Mouse (Mus musculus): ENCODE measurements around the gene Rhox3a2. TPM values are rescaled to one million over a fixed set of nuclear protein-coding genes. Genes with fewer than 3 reads are reported as not detected.
"Not testable (repeated sequence)": the region's sequence is repeated elsewhere in the genome, so short reads cannot be mapped to it uniquely, and the experiment has no call there.

The Rhox3a2 gene
- polyA plus RNA-seq (2014; fragmentation: Nextera tagmentation; extraction: Ambion mirVana), result not detected in 2 replicates

DNA sequence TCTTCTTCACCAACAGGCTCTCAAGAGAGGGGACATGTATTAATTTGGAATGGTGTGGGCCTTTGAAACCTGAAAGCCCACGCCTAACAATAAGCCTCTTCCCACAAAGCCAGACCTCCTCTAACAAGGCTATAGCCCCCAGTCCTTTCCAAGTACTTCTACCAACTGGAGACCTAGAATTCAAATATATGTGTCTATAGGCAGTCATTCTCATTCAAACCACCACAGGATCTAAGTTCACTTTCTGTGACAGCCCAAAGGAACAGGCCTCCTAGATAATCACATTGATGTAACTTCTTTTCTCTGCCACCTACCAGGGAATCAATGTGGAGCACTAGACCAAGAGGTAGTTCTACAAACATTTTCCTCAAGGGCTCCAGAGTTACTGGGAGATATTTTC, at the start of gene Rhox3a2:
TSS of gene Rhox3a2 (plus strand) at position 301 of the 400 bp plus-strand sequence.
- H3K36me3 ChIP-seq (ENCODE audit: control insufficient read depth, insufficient read depth, low read length); H3K9ac ChIP-seq (ENCODE audit: low read depth, low read length); DNase-seq (ENCODE audit: low spot score); H3K9me3 ChIP-seq (ENCODE audit: control insufficient read depth, low read length); H3K4me3 ChIP-seq (ENCODE audit: low read depth, low read length); H3K4me1 ChIP-seq (replicated peaks; ENCODE audit: control insufficient read depth, insufficient read depth, low read length); H3K4me2 ChIP-seq (replicated peaks; ENCODE audit: low read depth, low read length); H3K27ac ChIP-seq (ENCODE audit: low read depth, low read length); H3K27me3 ChIP-seq (ENCODE audit: control insufficient read depth, insufficient read depth, low read length); ATAC-seq (ENCODE audit: low FRiP score): not testable (repeated sequence)
- WGBS, result no CpG with 5 or more reads among the region's 1 CpGs

DNA sequence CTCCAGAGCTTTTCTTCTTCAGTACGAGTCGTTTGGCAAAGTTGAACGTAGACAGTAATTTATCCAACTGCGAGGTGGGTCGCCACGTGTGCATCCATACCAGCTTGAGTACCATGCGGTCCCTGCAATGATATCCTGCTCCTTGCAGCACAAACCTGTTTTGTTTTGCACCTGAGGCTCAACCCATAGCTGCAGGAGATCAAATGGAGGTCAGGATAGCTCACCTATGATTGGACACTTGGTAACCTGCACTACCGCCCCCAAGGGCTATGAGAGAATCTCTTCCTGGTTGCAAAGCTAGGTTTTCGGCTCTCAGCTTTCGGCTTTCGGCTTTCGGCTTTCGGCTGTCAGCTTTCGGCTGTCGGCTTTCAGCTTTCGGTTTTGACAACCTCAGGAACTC, 10.7 kb downstream of the Rhox3a2 start, which contains the start of gene Rhox4a2:
TSS of gene Rhox4a2 (plus strand) at position 301 of the 400 bp plus-strand sequence.
- not testable (repeated sequence) for H3K9me3 ChIP-seq (ENCODE audit: control insufficient read depth, low read length); H3K4me1 ChIP-seq (replicated peaks; ENCODE audit: control insufficient read depth, insufficient read depth, low read length); H3K36me3 ChIP-seq (ENCODE audit: control insufficient read depth, insufficient read depth, low read length); H3K27ac ChIP-seq (ENCODE audit: low read depth, low read length); H3K4me2 ChIP-seq (replicated peaks; ENCODE audit: low read depth, low read length); ATAC-seq (ENCODE audit: low FRiP score); H3K4me3 ChIP-seq (ENCODE audit: low read depth, low read length); H3K27me3 ChIP-seq (ENCODE audit: control insufficient read depth, insufficient read depth, low read length); H3K9ac ChIP-seq (ENCODE audit: low read depth, low read length); DNase-seq (ENCODE audit: low spot score)
- WGBS, result 95% methylated on average over 5 of the region's 16 CpGs

DNA sequence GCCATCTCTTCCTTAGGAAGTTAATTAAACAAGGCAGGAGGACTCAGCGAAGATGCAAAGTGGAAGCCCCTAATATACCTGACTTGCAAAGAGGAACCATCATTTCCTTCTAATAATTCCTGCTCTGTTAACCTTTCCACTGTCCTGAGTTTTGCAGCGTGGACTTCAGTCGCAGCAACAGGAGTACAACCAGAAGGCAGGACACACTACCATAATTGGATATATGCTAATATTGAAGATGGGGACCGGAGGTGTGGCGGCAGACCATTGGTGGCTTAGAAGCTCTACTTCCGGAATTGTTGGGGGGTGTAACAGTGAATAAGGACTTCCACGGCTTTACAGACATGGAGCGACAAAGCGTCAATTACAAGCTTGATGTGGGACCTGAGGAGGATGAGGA, 31.9 kb downstream of the Rhox3a2 start, which contains the start of gene Rhox2b:
TSS of gene Rhox2b (plus strand) at position 301 of the 400 bp plus-strand sequence.
- H3K4me3 ChIP-seq (ENCODE audit: low read depth, low read length); H3K27ac ChIP-seq (ENCODE audit: low read depth, low read length); H3K27me3 ChIP-seq (ENCODE audit: control insufficient read depth, insufficient read depth, low read length); H3K9me3 ChIP-seq (ENCODE audit: control insufficient read depth, low read length); H3K36me3 ChIP-seq (ENCODE audit: control insufficient read depth, insufficient read depth, low read length); H3K4me1 ChIP-seq (replicated peaks; ENCODE audit: control insufficient read depth, insufficient read depth, low read length); H3K9ac ChIP-seq (ENCODE audit: low read depth, low read length); H3K4me2 ChIP-seq (replicated peaks; ENCODE audit: low read depth, low read length); DNase-seq (ENCODE audit: low spot score); ATAC-seq (ENCODE audit: low FRiP score): not testable (repeated sequence)
- WGBS, result no CpG with 5 or more reads among the region's 9 CpGs

DNA sequence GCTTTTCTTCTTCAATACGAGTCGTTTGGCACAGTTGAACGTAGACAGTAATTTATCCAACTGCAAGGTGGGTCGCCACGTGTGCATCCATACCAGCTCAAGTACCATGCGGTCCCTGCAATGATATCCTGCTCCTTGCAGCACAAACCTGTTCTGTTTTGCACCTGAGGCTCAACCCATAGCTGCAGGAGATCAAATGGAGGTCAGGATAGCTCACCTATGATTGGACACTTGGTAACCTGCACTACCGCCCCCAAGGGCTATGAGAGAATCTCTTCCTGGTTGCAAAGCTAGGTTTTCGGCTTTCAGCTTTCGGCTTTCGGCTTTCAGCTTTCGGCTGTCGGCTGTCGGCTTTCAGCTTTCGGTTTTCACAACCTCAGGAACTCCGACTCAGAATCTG, 52.4 kb downstream of the Rhox3a2 start, which contains the start of gene Rhox4b:
TSS of gene Rhox4b (plus strand) at position 301 of the 400 bp plus-strand sequence.
- not testable (repeated sequence) for H3K4me1 ChIP-seq (replicated peaks; ENCODE audit: control insufficient read depth, insufficient read depth, low read length); H3K27ac ChIP-seq (ENCODE audit: low read depth, low read length); H3K36me3 ChIP-seq (ENCODE audit: control insufficient read depth, insufficient read depth, low read length); H3K9ac ChIP-seq (ENCODE audit: low read depth, low read length); H3K4me2 ChIP-seq (replicated peaks; ENCODE audit: low read depth, low read length); H3K27me3 ChIP-seq (ENCODE audit: control insufficient read depth, insufficient read depth, low read length); H3K4me3 ChIP-seq (ENCODE audit: low read depth, low read length); H3K9me3 ChIP-seq (ENCODE audit: control insufficient read depth, low read length); ATAC-seq (ENCODE audit: low FRiP score); DNase-seq (ENCODE audit: low spot score)
- 86% methylated on average over 14 of the region's 15 CpGs for WGBS

Other genes with a start within 250 kb of the Rhox3a2 start
- 0.50 and 0.57 TPM in 2 replicates for gene Akap14, start 211.2 kb upstream of the Rhox3a2 start, polyA plus RNA-seq (2014; fragmentation: Nextera tagmentation; extraction: Ambion mirVana)
- gene Ndufa1, start 188.9 kb upstream of the Rhox3a2 start, polyA plus RNA-seq (2014; fragmentation: Nextera tagmentation; extraction: Ambion mirVana), result 443 and 479 TPM in 2 replicates
- gene Rnf113a1, start 188.8 kb upstream of the Rhox3a2 start, polyA plus RNA-seq (2014; fragmentation: Nextera tagmentation; extraction: Ambion mirVana), result 16.1 and 18.5 TPM in 2 replicates
- not detected in 2 replicates for gene Gm9, start 169.0 kb upstream of the Rhox3a2 start, polyA plus RNA-seq (2014; fragmentation: Nextera tagmentation; extraction: Ambion mirVana)
- gene Rhox1, start 157.8 kb upstream of the Rhox3a2 start, polyA plus RNA-seq (2014; fragmentation: Nextera tagmentation; extraction: Ambion mirVana), result not detected in 2 replicates
- gene Rhox2a, start 135.1 kb upstream of the Rhox3a2 start, polyA plus RNA-seq (2014; fragmentation: Nextera tagmentation; extraction: Ambion mirVana), result 0.26 and 0.29 TPM in 2 replicates
- gene Rhox3a, start 130.1 kb upstream of the Rhox3a2 start, polyA plus RNA-seq (2014; fragmentation: Nextera tagmentation; extraction: Ambion mirVana), result not detected in 2 replicates
- gene Rhox4a, start 114.7 kb upstream of the Rhox3a2 start, polyA plus RNA-seq (2014; fragmentation: Nextera tagmentation; extraction: Ambion mirVana), result not detected in 2 replicates
- 4.2 TPM in 2 replicates for gene Rhox4a2, start 10.8 kb downstream of the Rhox3a2 start, polyA plus RNA-seq (2014; fragmentation: Nextera tagmentation; extraction: Ambion mirVana)
- gene Rhox2b, start 32.0 kb downstream of the Rhox3a2 start, polyA plus RNA-seq (2014; fragmentation: Nextera tagmentation; extraction: Ambion mirVana), result 0.85 TPM in 1 of 2 replicates, not detected in the other
- 0.91 and 1.5 TPM in 2 replicates for gene Rhox4b, start 52.5 kb downstream of the Rhox3a2 start, polyA plus RNA-seq (2014; fragmentation: Nextera tagmentation; extraction: Ambion mirVana)
- gene Rhox2c, start 73.7 kb downstream of the Rhox3a2 start, polyA plus RNA-seq (2014; fragmentation: Nextera tagmentation; extraction: Ambion mirVana), result 2.4 and 4.1 TPM in 2 replicates
- gene Rhox3c, start 78.6 kb downstream of the Rhox3a2 start, polyA plus RNA-seq (2014; fragmentation: Nextera tagmentation; extraction: Ambion mirVana), result not detected in 2 replicates
- gene Rhox4c, start 100.3 kb downstream of the Rhox3a2 start, polyA plus RNA-seq (2014; fragmentation: Nextera tagmentation; extraction: Ambion mirVana), result 0.37 TPM in 1 of 2 replicates, not detected in the other
- gene Rhox2d, start 113.4 kb downstream of the Rhox3a2 start, polyA plus RNA-seq (2014; fragmentation: Nextera tagmentation; extraction: Ambion mirVana), result 0.43 TPM in 1 of 2 replicates, not detected in the other
- 0.21 TPM in 1 of 2 replicates, not detected in the other for gene Rhox4d, start 134.3 kb downstream of the Rhox3a2 start, polyA plus RNA-seq (2014; fragmentation: Nextera tagmentation; extraction: Ambion mirVana)
- 0.25 and 0.85 TPM in 2 replicates for gene Rhox2e, start 150.4 kb downstream of the Rhox3a2 start, polyA plus RNA-seq (2014; fragmentation: Nextera tagmentation; extraction: Ambion mirVana)
- gene Rhox3e, start 162.0 kb downstream of the Rhox3a2 start, polyA plus RNA-seq (2014; fragmentation: Nextera tagmentation; extraction: Ambion mirVana), result not detected in 2 replicates
- not detected in 2 replicates for gene Rhox4e, start 177.4 kb downstream of the Rhox3a2 start, polyA plus RNA-seq (2014; fragmentation: Nextera tagmentation; extraction: Ambion mirVana)
- 0.31 and 0.89 TPM in 2 replicates for gene Rhox2f, start 191.4 kb downstream of the Rhox3a2 start, polyA plus RNA-seq (2014; fragmentation: Nextera tagmentation; extraction: Ambion mirVana)
- not detected in 2 replicates for gene Rhox3f, start 201.0 kb downstream of the Rhox3a2 start, polyA plus RNA-seq (2014; fragmentation: Nextera tagmentation; extraction: Ambion mirVana)
- gene Rhox4f, start 227.7 kb downstream of the Rhox3a2 start, polyA plus RNA-seq (2014; fragmentation: Nextera tagmentation; extraction: Ambion mirVana), result 0.46 TPM in 1 of 2 replicates, not detected in the other
- not detected in 2 replicates for gene Rhox3g, start 248.6 kb downstream of the Rhox3a2 start, polyA plus RNA-seq (2014; fragmentation: Nextera tagmentation; extraction: Ambion mirVana)

Data from hindbrain, embryonic 11.5 days (tissue).